Mouse (Mus musculus) splenic B cell, adult 2 months (primary cell): ENCODE results near the gene Shisa5.

Source experiments
- DNase-seq: peaks from one replicate; pipeline ENCODE4 v3.0.0-alpha.2; 2011; ENCODE audit warnings: low read depth, low spot score
- H3K27me3 ChIP-seq: 2 replicates; pipeline ENCODE4 v1.6.1; 2012; ENCODE audit warnings: mild to moderate bottlenecking, low read length, moderate library complexity, mixed read lengths; ENCODE audit not compliant: control insufficient read depth, poor library complexity, insufficient read depth, severe bottlenecking
- H3K36me3 ChIP-seq: 2 replicates; pipeline ENCODE4 v1.6.1; 2012; ENCODE audit warnings: mild to moderate bottlenecking, low read length, moderate library complexity, mixed read lengths; ENCODE audit not compliant: control insufficient read depth, poor library complexity, insufficient read depth, severe bottlenecking

Shisa5 gene

GRCm38 (mm10) chr9:109082124-109082800 lies 43.9 kb downstream of the Shisa5 start, which contains the start of the genes Ccdc51 and Tma7:
Gene Ccdc51 (plus strand): TSS chr9:109082493.
Gene Tma7 (minus strand): TSS chr9:109082587.
- DNase-seq: peak; percentile 88

GRCm38 (mm10) chr9:109084922-109085321 lies 46.6 kb downstream of the Shisa5 start:
- no peaks in the 10 kb centered on the region for H3K27me3 ChIP-seq
- DNase-seq: peak; percentile 56
- H3K36me3 ChIP-seq: no peaks in the 10 kb centered on the region

More at GRCm38 (mm10) chr9:109082124-109082800, 43.9 kb downstream of the Shisa5 start, which contains the start of the genes Ccdc51 and Tma7:
- Histone ChIP-seq H3K27me3 (no peaks in the 10 kb centered on the region), H3K36me3 (no peaks in the 10 kb centered on the region)

GRCm38 (mm10) chr9:109087987-109088386 lies 49.6 kb downstream of the Shisa5 start:
- Histone ChIP-seq H3K36me3 (peaks cover 3% of the 10 kb centered on the region; the same call in 1 of the 2 replicates), H3K27me3 (no peaks in the 10 kb centered on the region)
- no peak for DNase-seq

GRCm38 (mm10) chr9:109090446-109090845 lies 52.1 kb downstream of the Shisa5 start:
- DNase-seq: no peak
- H3K27me3 ChIP-seq: no peaks in the 10 kb centered on the region
- peaks cover 3% of the 10 kb centered on the region; the same call in 1 of the 2 replicates for H3K36me3 ChIP-seq

GRCm38 (mm10) chr9:109091802-109092201 lies 53.4 kb downstream of the Shisa5 start:
- peaks cover 3% of the 10 kb centered on the region; the same call in 1 of the 2 replicates for H3K36me3 ChIP-seq
- no peak for DNase-seq

GRCm38 (mm10) chr9:109092799-109093198 lies 54.4 kb downstream of the Shisa5 start:
- no peaks in the 10 kb centered on the region for H3K27me3 ChIP-seq
- H3K36me3 ChIP-seq: peaks cover 3% of the 10 kb centered on the region; the same call in 1 of the 2 replicates
- no peak for DNase-seq

More at GRCm38 (mm10) chr9:109091802-109092201, 53.4 kb downstream of the Shisa5 start:
- H3K27me3 ChIP-seq: no peaks in the 10 kb centered on the region

- Histone ChIP-seq H3K27me3 (no peaks in the 10 kb centered on the region), H3K36me3 (peaks cover 3% of the 10 kb centered on the region; the same call in 1 of the 2 replicates)
- DNase-seq: no peak
These were observed 55.6 kb downstream of the Shisa5 start for GRCm38 (mm10) chr9:109093786-109094552.

GRCm38 (mm10) chr9:109094553-109095136 lies 56.3 kb downstream of the Shisa5 start:
- no peak for DNase-seq
- H3K36me3 ChIP-seq: peaks cover 3% of the 10 kb centered on the region; the same call in 1 of the 2 replicates
- H3K27me3 ChIP-seq: no peaks in the 10 kb centered on the region

- Histone ChIP-seq H3K36me3 (peaks cover 2% of the 10 kb centered on the region; the same call in 1 of the 2 replicates), H3K27me3 (no peaks in the 10 kb centered on the region)
- DNase-seq: peak; percentile 68
These were observed 57.0 kb downstream of the Shisa5 start, which contains the start of gene Plxnb1 for GRCm38 (mm10) chr9:109095137-109095982. Gene Plxnb1 (plus strand): TSS chr9:109095389.

GRCm38 (mm10) chr9:109096251-109096661 lies 57.9 kb downstream of the Shisa5 start:
- no peak for DNase-seq
- no peaks in the 10 kb centered on the region for H3K27me3 ChIP-seq
- H3K36me3 ChIP-seq: no peaks in the 10 kb centered on the region

GRCm38 (mm10) chr9:109096856-109097255 lies 58.5 kb downstream of the Shisa5 start:
- Histone ChIP-seq H3K27me3 (no peaks in the 10 kb centered on the region), H3K36me3 (no peaks in the 10 kb centered on the region)
- no peak for DNase-seq

GRCm38 (mm10) chr9:109097291-109097690 lies 58.9 kb downstream of the Shisa5 start:
- no peak for DNase-seq
- Histone ChIP-seq H3K27me3 (no peaks in the 10 kb centered on the region), H3K36me3 (no peaks in the 10 kb centered on the region)

GRCm38 (mm10) chr9:109097831-109098230 lies 59.5 kb downstream of the Shisa5 start:
- Histone ChIP-seq H3K27me3 (no peaks in the 10 kb centered on the region), H3K36me3 (no peaks in the 10 kb centered on the region)
- DNase-seq: no peak

GRCm38 (mm10) chr9:109098366-109098765 lies 60.0 kb downstream of the Shisa5 start:
- H3K36me3 ChIP-seq: no peaks in the 10 kb centered on the region
- H3K27me3 ChIP-seq: no peaks in the 10 kb centered on the region
- DNase-seq: no peak
